Mouse (Mus musculus) hindbrain, embryonic 15.5 days (tissue): ENCODE results near the gene Ptpn22. TPM values are rescaled to one million over a fixed set of nuclear protein-coding genes. Genes with fewer than 3 reads are reported as not detected.

ENCODE experiments used
- ATAC-seq: fragments of 200-750 bp; cut with Nextera tagmentation; 2 replicates; pipeline ENCODE4 v1.8.0; 2017; ENCODE audit warnings: low read depth, moderate number of reproducible peaks, moderate TSS enrichment; ENCODE audit not compliant: low FRiP score
- H3K27ac ChIP-seq: fragments of 300-500 bp; sonication (generic); replicated peaks from 2 replicates; pipeline ENCODE4 v1.5.1; 2015; ENCODE audit warnings: mild to moderate bottlenecking, inconsistent platforms
- H3K27me3 ChIP-seq: fragments of 300-500 bp; sonication (generic); 2 replicates; pipeline ENCODE4 v1.6.1; 2015; ENCODE audit warnings: control low read depth, inconsistent platforms
- H3K36me3 ChIP-seq: fragments of 300-500 bp; sonication (generic); 2 replicates; pipeline ENCODE4 v1.6.1; 2015; ENCODE audit warnings: control low read depth, inconsistent platforms
- H3K4me1 ChIP-seq: fragments of 300-500 bp; sonication (generic); replicated peaks from 2 replicates; pipeline ENCODE4 v1.6.1; 2015; ENCODE audit warnings: control low read depth, inconsistent platforms
- H3K4me2 ChIP-seq: fragments of 300-500 bp; sonication (generic); 2 replicates; pipeline ENCODE4 v1.6.1; 2015; ENCODE audit warnings: moderate library complexity, mild to moderate bottlenecking, inconsistent platforms
- H3K4me3 ChIP-seq: fragments of 300-500 bp; sonication (generic); 2 replicates; pipeline ENCODE4 v1.5.1; 2015; ENCODE audit warnings: mild to moderate bottlenecking, inconsistent platforms
- H3K9ac ChIP-seq: fragments of 300-500 bp; sonication (generic); 2 replicates; pipeline ENCODE4 v1.6.1; 2015; ENCODE audit warnings: inconsistent platforms
- H3K9me3 ChIP-seq: fragments of 300-500 bp; sonication (generic); 2 replicates; pipeline ENCODE4 v1.6.1; 2016; ENCODE audit warnings: control low read depth, inconsistent platforms
- WGBS: fragments of 180-500 bp; shearing (Covaris S2); methylation state at CpG from one replicate; pipeline ENCODE4 v1.1.7; 2015; 5-methylcytosine and 5-hydroxymethylcytosine counted together
- polyA plus RNA-seq: library from polyadenylated mRNA; unstranded; fragments of >200 nt; fragmentation: Nextera tagmentation; extraction: Ambion mirVana; gene quantifications from 2 replicates; pipeline ENCODE4 v1.2.1, GENCODE M21; 2015

Gene Ptpn22
- polyA plus RNA-seq, 1 experiment from 2014 or later: 0.78 TPM

DNA sequence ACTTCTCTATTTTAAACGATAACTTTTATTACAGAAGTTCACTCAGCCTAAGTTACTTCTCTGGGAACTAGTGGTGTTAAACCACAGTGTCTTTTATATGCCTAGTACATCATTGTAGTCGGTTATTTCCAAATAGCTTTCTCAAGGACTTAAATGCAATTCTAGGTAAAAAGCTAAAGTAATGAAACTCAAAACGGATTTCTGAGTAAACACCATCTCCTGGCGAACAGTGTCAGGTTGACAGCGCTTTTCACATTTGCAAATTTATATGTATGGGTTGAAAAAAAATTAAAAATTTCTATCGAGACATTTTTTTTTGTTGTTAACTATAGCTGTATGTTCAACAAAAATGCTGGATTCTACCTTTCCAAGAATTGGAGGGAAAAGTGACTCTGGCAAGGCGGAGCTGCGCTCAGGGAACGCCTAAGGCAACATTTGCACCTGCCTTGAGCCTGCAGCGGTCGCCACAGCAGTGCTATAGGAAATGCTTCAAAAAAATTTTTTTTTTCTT lies 53.9 kb downstream of the Ptpn22 start:
- 0 out of 2 replicates have a peak, but pooled peaks have one; percentile 3 for ATAC-seq
- WGBS: 4% methylated on average over 11 of the region's 11 CpGs
- peak overlapping the region; percentile 71 for H3K4me3 ChIP-seq
- peak overlapping the region; percentile 51 for H3K9ac ChIP-seq
- H3K9me3 ChIP-seq: no peaks in the 10 kb centered on the region
- H3K4me1 ChIP-seq: peaks cover 21% of the 10 kb centered on the region
- peak overlapping the region; percentile 93 for H3K27ac ChIP-seq
- H3K4me2 ChIP-seq: peak overlapping the region; percentile 70
- no peaks in the 10 kb centered on the region for H3K36me3 ChIP-seq
- no peaks in the 10 kb centered on the region for H3K27me3 ChIP-seq

DNA sequence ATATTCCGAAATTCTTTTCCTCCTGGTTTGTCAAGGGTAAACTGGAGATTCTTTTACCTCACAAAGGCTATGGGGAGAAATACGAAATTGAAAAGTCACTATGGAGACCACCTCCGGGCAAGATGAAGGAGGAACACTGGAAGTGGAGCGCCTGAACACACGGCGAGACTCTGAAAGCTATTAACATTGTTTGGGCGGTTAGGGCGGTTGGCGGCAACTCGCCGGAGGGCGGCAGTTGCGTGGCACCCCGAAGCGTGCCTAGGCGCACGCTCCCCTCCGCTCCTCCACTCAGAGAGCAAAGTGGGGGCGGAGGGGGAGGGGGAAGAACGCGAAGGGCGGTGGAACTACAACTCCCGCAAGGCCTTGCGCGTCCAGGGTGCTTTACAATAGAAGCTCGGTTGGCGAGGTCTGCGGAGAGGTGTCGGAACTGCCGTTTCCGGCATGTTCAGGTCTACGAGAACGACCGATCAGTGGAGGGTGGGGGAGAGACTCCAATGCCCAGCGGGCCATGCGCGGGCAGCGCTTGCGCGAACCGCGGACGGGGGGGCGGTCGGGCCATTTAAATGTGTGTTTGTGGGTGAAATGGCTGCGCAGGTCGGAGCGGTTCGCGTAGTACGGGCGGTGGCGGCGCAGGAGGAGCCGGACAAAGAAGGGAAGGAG lies 54.5 kb downstream of the Ptpn22 start, which contains the start of gene Rsbn1:
TSS of gene Rsbn1 (plus strand) at position 111 of the 660 bp plus-strand sequence.
- H3K27ac ChIP-seq: peak within 1 kb of the TSS; percentile 93
- no peaks in the 10 kb centered on the region for H3K36me3 ChIP-seq
- ATAC-seq: peak; percentile 100
- H3K4me1 ChIP-seq: peaks cover 21% of the 10 kb centered on the region
- no peaks in the 10 kb centered on the region for H3K9me3 ChIP-seq
- under 1% methylated on average over 55 of the region's 55 CpGs for WGBS
- peak within 1 kb of the TSS; percentile 79 for H3K4me2 ChIP-seq
- H3K9ac ChIP-seq: peak within 1 kb of the TSS; percentile 88
- peak within 1 kb of the TSS; percentile 71 for H3K4me3 ChIP-seq
- no peaks in the 10 kb centered on the region for H3K27me3 ChIP-seq

DNA sequence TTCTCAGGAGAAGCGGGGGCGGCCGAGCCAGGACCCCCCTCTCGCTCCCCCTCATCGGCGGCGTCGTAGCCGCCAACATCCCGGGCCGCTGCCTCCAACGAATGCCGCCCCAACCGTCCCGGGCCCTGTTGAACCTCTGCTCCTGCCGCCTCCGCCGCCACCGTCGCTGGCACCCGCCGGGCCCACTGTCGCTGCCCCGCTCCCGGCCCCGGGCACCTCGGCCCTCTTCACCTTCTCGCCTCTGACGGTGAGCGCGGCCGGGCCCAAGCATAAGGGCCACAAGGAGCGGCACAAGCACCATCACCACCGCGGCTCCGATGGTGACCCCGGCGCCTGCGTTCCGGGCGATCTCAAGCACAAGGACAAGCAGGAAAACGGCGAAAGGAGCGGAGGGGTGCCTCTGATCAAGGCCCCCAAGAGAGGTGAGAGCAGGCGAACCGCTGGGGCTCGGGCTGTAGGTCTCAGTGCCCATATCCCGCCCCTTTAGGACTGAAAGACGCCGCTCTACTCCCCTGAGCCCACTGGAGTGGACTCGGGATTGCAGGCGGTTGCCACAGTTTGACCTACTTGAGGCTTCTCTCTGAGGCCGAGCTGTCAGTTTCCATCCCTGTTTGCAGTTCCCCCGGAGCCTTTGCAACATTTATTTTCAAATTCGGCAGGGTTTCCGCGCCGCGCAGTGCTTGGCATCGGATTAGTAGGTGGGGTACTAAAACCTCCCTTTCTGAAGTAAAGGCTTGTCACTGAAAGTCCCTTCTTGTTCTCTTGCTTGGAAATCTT lies 55.3 kb downstream of the Ptpn22 start:
- WGBS: under 1% methylated on average over 47 of the region's 60 CpGs
- H3K4me2 ChIP-seq: peak overlapping the region; percentile 79
- H3K9ac ChIP-seq: peak overlapping the region; percentile 88
- H3K9me3 ChIP-seq: no peaks in the 10 kb centered on the region
- H3K4me1 ChIP-seq: peaks cover 21% of the 10 kb centered on the region
- ATAC-seq: peak; percentile 37
- H3K36me3 ChIP-seq: no peaks in the 10 kb centered on the region
- H3K4me3 ChIP-seq: peak overlapping the region; percentile 71
- peak overlapping the region; percentile 93 for H3K27ac ChIP-seq
- no peaks in the 10 kb centered on the region for H3K27me3 ChIP-seq

DNA sequence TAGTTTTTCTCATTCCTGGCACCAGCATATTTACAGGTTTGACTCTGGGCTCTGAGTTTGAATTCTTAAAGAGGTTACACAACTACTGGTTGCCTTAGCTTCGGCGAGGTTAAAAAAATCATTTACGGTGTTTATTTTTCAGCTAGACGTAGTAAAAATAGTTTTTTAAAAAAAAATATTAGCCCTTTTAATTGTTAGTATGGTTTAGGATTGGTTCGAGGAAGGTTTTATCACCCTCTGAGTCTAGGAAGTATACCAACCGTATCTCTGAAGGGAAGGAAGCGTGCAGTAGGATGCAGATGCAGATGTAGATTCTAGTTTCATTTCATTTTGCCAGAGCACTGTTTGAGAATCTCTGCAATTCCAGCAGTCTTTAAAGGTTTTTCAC lies 55.9 kb downstream of the Ptpn22 start:
- H3K4me3 ChIP-seq: peak overlapping the region; percentile 71
- peak overlapping the region; percentile 79 for H3K4me2 ChIP-seq
- peak overlapping the region; percentile 88 for H3K9ac ChIP-seq
- H3K27ac ChIP-seq: peak overlapping the region; percentile 93
- no peaks in the 10 kb centered on the region for H3K27me3 ChIP-seq
- H3K9me3 ChIP-seq: no peaks in the 10 kb centered on the region
- peaks cover 21% of the 10 kb centered on the region for H3K4me1 ChIP-seq
- ATAC-seq: no peak
- 7% methylated on average over 7 of the region's 7 CpGs for WGBS
- H3K36me3 ChIP-seq: no peaks in the 10 kb centered on the region

DNA sequence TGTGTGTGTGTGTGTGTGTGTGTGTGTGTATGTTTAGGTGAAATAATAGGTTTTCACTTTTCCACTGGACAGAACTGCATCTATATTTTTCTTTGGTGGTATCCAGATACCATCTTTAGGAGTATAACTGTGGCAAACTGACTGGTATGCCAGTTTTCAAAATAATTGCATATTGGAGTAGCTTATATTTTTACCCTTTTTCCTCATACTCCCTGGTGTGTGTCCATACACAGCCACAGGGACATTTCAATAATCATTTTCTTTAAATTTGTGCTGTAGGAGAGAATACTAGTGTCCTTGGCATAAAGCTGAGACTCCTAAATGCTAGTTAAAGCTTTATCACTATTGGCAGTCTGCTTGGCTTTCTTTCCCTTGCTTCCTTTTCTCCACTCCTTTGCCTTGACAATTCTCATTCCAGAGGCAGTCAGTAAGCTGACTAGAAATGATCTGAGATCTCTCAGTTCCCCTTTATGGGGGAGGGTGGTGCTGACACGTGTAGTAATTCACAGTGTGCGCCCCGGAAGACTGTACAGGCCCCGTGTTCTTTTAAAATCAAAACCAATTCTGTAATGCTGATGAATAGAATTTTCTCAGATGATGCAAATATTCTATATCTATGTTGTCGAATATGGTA lies 56.7 kb downstream of the Ptpn22 start:
- Histone ChIP-seq H3K27me3 (no peaks in the 10 kb centered on the region), H3K9me3 (no peaks in the 10 kb centered on the region), H3K36me3 (no peaks in the 10 kb centered on the region), H3K27ac (no peak overlapping the region), H3K4me1 (peaks cover 21% of the 10 kb centered on the region), H3K4me3 (peak overlapping the region; percentile 71), H3K4me2 (peak overlapping the region; percentile 79), H3K9ac (peak overlapping the region; percentile 40)
- no peak for ATAC-seq
- 36% methylated on average over 5 of the region's 5 CpGs for WGBS

DNA sequence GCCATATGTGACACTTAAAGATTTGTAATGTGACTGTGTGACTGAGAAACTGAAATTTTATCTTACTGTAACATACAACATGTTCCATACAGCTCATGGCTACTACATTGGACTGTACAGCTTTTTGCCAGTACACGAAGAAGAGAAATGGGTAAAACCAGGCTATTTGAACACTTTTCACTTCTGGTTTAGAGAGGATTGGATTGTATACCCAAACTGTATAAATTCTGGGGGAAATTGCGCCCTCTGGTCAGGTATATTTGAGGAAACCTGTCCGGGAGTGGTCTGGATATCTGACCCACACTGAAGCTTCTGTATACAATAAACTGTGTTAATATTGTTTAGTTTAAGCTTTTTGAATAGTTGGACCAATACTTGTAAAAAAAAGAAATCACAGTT lies 57.2 kb downstream of the Ptpn22 start:
- peaks cover 21% of the 10 kb centered on the region for H3K4me1 ChIP-seq
- H3K9me3 ChIP-seq: no peaks in the 10 kb centered on the region
- H3K27ac ChIP-seq: no peak overlapping the region
- H3K36me3 ChIP-seq: no peaks in the 10 kb centered on the region
- peak overlapping the region; percentile 79 for H3K4me2 ChIP-seq
- H3K27me3 ChIP-seq: no peaks in the 10 kb centered on the region
- 74% methylated on average over 3 of the region's 3 CpGs for WGBS
- H3K9ac ChIP-seq: peak overlapping the region; percentile 40; the same call in 1 of the 2 replicates
- peak overlapping the region; percentile 71 for H3K4me3 ChIP-seq
- no peak for ATAC-seq

DNA sequence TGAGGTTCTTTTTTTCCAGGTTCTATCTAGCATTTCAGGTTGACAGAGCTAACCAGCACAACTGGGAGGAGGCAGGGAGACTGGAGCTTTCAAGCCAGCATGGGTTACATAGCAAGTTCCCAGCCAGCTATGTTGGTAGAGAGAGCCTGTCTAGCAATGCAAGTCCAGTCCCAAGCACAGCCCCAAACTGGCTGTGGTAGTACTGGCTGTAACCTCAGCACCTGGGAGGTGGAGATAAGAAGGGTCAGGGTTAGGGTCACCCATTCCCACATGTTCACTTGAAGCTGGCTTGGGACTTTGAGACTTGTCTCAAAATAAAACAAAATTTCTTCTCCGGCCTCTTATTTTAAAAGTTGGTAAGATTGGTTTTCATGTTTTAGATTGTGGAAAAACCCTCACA lies 60.5 kb downstream of the Ptpn22 start:
- H3K4me1 ChIP-seq: peaks cover 27% of the 10 kb centered on the region
- 94% methylated on average over 1 of the region's 1 CpGs for WGBS

DNA sequence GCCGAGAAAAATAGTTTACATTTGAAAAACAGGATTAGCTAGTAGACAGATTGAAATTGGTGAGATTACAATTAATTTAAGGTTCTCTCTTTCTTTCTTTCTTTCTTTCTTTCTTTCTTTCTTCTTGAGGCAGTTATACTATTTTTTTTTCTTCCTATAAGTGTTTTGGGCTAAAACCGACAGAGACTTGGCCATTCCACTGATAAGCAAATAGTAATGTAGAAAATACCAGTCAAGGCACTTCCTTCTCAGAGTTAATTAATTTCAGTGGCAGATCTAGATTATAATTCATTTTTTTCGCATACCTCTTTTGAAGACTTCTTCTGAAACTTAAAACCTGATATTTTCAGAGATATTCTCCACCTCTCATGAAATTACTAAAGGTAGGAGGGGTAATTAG lies 65.7 kb downstream of the Ptpn22 start:
- Histone ChIP-seq H3K36me3 (no peaks in the 10 kb centered on the region), H3K9ac (no peak overlapping the region), H3K4me3 (no peak overlapping the region), H3K27me3 (no peaks in the 10 kb centered on the region), H3K4me2 (no peak overlapping the region), H3K27ac (no peak overlapping the region), H3K9me3 (no peaks in the 10 kb centered on the region), H3K4me1 (peaks cover 17% of the 10 kb centered on the region)
- no peak for ATAC-seq
- WGBS: 72% methylated on average over 3 of the region's 3 CpGs

More for the DNA sequence above, 60.5 kb downstream of the Ptpn22 start:
- Histone ChIP-seq H3K4me2 (no peak overlapping the region), H3K27ac (no peak overlapping the region), H3K9ac (no peak overlapping the region), H3K9me3 (no peaks in the 10 kb centered on the region), H3K36me3 (no peaks in the 10 kb centered on the region), H3K4me3 (no peak overlapping the region), H3K27me3 (no peaks in the 10 kb centered on the region)
- ATAC-seq: no peak

DNA sequence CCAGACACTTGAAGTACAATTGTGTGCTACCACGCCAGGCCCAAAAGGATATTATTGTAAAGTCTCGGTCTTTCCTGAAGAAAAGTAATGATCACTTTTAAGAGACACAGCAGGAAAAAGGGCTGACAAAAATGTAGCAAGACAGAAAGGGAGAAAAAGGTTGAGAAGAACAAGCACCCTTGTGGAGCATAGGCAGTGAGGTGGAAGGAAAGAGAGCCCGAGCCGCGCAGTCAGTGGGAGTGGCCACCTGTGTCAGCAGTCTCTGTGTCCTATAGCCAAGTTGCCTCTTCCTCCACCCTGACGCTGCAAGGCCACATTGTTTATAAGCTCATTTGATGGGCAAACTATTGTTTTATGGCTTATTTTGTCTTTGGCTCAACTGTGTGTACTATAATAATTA lies 67.9 kb downstream of the Ptpn22 start:
- Histone ChIP-seq H3K4me3 (no peak overlapping the region), H3K27me3 (no peaks in the 10 kb centered on the region), H3K9me3 (no peaks in the 10 kb centered on the region), H3K9ac (no peak overlapping the region), H3K4me1 (peaks cover 12% of the 10 kb centered on the region), H3K4me2 (peak overlapping the region; percentile 7; the same call in 1 of the 2 replicates), H3K36me3 (peaks cover 9% of the 10 kb centered on the region; the same call in 1 of the 2 replicates), H3K27ac (no peak overlapping the region)
- 40% methylated on average over 6 of the region's 6 CpGs for WGBS
- ATAC-seq: no peak

DNA sequence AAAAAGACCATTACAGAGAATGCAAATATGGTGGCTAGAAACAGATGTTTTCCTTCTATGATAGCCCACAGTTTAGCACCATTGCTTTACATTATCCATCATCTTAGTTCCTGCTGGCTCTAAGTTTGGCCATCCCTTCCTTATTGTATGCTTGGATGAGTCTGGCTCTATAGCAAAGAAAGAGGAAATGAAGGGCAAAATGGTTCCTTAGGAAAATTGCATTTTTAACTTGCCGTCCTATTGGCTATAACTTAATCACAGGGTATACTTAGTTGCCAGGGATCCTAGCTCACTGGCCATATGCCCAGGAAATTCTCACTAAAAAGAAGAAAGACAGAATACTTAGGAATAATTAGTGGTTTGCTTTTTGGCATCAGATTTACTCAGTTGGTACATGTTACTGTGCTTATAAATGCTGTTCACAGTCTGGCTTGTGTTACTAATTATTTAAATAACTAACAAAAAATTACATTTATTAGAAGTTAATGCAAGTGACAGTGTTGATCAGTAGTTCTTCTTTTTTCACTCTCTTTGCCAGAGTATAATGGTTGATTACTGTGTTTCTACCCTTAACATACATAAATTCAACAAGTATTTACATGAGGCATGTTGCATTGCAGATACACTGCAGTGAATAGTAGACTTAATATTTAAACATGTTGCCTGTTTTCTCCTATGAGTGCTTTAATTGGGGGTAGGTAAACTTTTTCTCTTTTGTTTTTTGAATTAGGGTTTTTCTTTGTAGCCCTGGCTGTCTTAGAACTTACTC lies 85.4 kb downstream of the Ptpn22 start:
- no peak overlapping the region for H3K9ac ChIP-seq
- no peaks in the 10 kb centered on the region for H3K9me3 ChIP-seq
- 0 out of 2 replicates have a peak, but pooled peaks cover 3% of the 10 kb centered on the region for H3K4me1 ChIP-seq
- no peaks in the 10 kb centered on the region for H3K36me3 ChIP-seq
- 57% methylated on average over 1 of the region's 1 CpGs for WGBS
- no peak overlapping the region for H3K4me3 ChIP-seq
- peak; percentile 66; the same call in 1 of the 2 replicates for ATAC-seq
- no peaks in the 10 kb centered on the region for H3K27me3 ChIP-seq
- no peak overlapping the region for H3K4me2 ChIP-seq
- H3K27ac ChIP-seq: no peak overlapping the region; the same call in 1 of the 2 replicates

DNA sequence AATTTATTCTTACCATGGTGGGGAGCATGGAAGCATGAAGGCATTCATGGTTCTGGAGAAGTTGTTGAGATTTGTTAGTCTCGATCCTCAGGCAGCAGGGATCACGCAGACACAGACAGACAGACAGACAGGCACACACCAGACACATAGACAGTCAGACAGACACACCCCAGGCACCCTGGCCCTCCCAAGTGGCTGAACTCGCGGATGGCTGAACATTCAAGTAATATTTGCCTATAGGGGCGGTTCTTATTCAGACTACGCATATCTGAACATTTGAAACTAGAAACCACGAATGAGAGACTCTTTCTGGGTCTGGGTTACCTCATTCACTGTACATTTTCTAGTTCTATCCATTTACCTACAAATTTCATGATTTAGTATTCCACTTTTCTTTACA lies 89.1 kb downstream of the Ptpn22 start:
- Histone ChIP-seq H3K36me3 (no peaks in the 10 kb centered on the region), H3K9me3 (no peaks in the 10 kb centered on the region), H3K27me3 (no peaks in the 10 kb centered on the region), H3K4me1 (0 out of 2 replicates have a peak, but pooled peaks cover 3% of the 10 kb centered on the region), H3K4me2 (no peak overlapping the region), H3K9ac (no peak overlapping the region), H3K4me3 (no peak overlapping the region), H3K27ac (no peak overlapping the region)
- WGBS: 91% methylated on average over 7 of the region's 7 CpGs
- no peak for ATAC-seq
